Mouse (Mus musculus): ENCODE data around the gene Ccn5. TPM values are rescaled to one million over a fixed set of nuclear protein-coding genes. Genes with fewer than 3 reads are reported as not detected.

Ccn5 gene
- not detected in 2 replicates for total RNA-seq (2014; rRNA removed)
- polyA plus RNA-seq (2015; fragmentation: Nextera tagmentation; extraction: Ambion mirVana): 0.31 and 0.43 TPM in 2 replicates

- WGBS: 79% methylated on average over 4 of the region's 4 CpGs
- no peak for DNase-seq
Measured at GRCm38 (mm10) chr2:163820607-163821006, at the start of gene Ccn5. Gene Ccn5, plus strand, starts transcription at chr2:163820861.

GRCm38 (mm10) chr2:163776661-163777060 lies 44.0 kb upstream of the Ccn5 start:
- Histone ChIP-seq H3K27ac (ENCODE audit: low read depth, low read length) (no peak overlapping the region), H3K9me3 (ENCODE audit: low read length) (no peaks in the 10 kb centered on the region), H3K9ac (no peak overlapping the region), H3K4me2 (ENCODE audit: low read depth) (no peak overlapping the region), H3K36me3 (ENCODE audit: insufficient read depth) (no peaks in the 10 kb centered on the region), H3K27me3 (ENCODE audit: insufficient read depth, low read length) (no peaks in the 10 kb centered on the region), H3K4me3 (ENCODE audit: low read depth, low read length) (no peak overlapping the region), H3K4me1 (ENCODE audit: insufficient read depth) (no peaks in the 10 kb centered on the region)
- 15% methylated on average over 13 of the region's 13 CpGs for WGBS
- no peak for TF ChIP-seq CTCF (IDR thresholded peaks at IDR 0.05; ENCODE audit: low read depth)
- no peak for DNase-seq
- ATAC-seq: no peak

More at GRCm38 (mm10) chr2:163820607-163821006, at the start of gene Ccn5:
- Histone ChIP-seq H3K4me3 (ENCODE audit: low read depth, low read length) (no peak within 1 kb of the TSS), H3K4me1 (ENCODE audit: insufficient read depth) (no peaks in the 10 kb centered on the region), H3K27ac (ENCODE audit: low read depth, low read length) (no peak within 1 kb of the TSS), H3K9ac (no peak within 1 kb of the TSS), H3K9me3 (ENCODE audit: low read length) (no peaks in the 10 kb centered on the region), H3K27me3 (ENCODE audit: insufficient read depth, low read length) (no peaks in the 10 kb centered on the region), H3K4me2 (ENCODE audit: low read depth) (no peak within 1 kb of the TSS), H3K36me3 (ENCODE audit: insufficient read depth) (no peaks in the 10 kb centered on the region)
- no peak for TF ChIP-seq CTCF (IDR thresholded peaks at IDR 0.05; ENCODE audit: low read depth)
- no peak for ATAC-seq

- no peaks in the 10 kb centered on the region for H3K27me3 ChIP-seq (ENCODE audit: insufficient read depth, low read length)
- H3K4me2 ChIP-seq (ENCODE audit: low read depth): no peak overlapping the region
- no peak overlapping the region for H3K9ac ChIP-seq
- H3K9me3 ChIP-seq (ENCODE audit: low read length): no peaks in the 10 kb centered on the region
- WGBS: 4% methylated on average over 2 of the region's 2 CpGs
- ATAC-seq (no peak), DNase-seq (no peak)
- H3K4me1 ChIP-seq (ENCODE audit: insufficient read depth): no peaks in the 10 kb centered on the region
- no peak overlapping the region for H3K4me3 ChIP-seq (ENCODE audit: low read depth, low read length)
- H3K36me3 ChIP-seq (ENCODE audit: insufficient read depth): no peaks in the 10 kb centered on the region
- TF ChIP-seq CTCF (IDR thresholded peaks at IDR 0.05; ENCODE audit: low read depth): no peak
- H3K27ac ChIP-seq (ENCODE audit: low read depth, low read length): no peak overlapping the region
Measured at GRCm38 (mm10) chr2:163777061-163777460, 43.6 kb upstream of the Ccn5 start.

- no peak for TF ChIP-seq CTCF (IDR thresholded peaks at IDR 0.05; ENCODE audit: low read depth)
- 42% methylated on average over 4 of the region's 4 CpGs for WGBS
Measured at GRCm38 (mm10) chr2:163778896-163779295, 41.8 kb upstream of the Ccn5 start.

GRCm38 (mm10) chr2:163783368-163783767 lies 37.3 kb upstream of the Ccn5 start:
- TF ChIP-seq CTCF (IDR thresholded peaks at IDR 0.05; ENCODE audit: low read depth): no peak
- no peaks in the 10 kb centered on the region for H3K9me3 ChIP-seq (ENCODE audit: low read length)
- H3K27ac ChIP-seq (ENCODE audit: low read depth, low read length): no peak overlapping the region
- no peak overlapping the region for H3K9ac ChIP-seq
- 85% methylated on average over 6 of the region's 6 CpGs for WGBS
- no peak overlapping the region for H3K4me3 ChIP-seq (ENCODE audit: low read depth, low read length)
- H3K4me1 ChIP-seq (ENCODE audit: insufficient read depth): no peaks in the 10 kb centered on the region
- DNase-seq (no peak), ATAC-seq (no peak)
- H3K4me2 ChIP-seq (ENCODE audit: low read depth): no peak overlapping the region
- no peaks in the 10 kb centered on the region for H3K36me3 ChIP-seq (ENCODE audit: insufficient read depth)
- H3K27me3 ChIP-seq (ENCODE audit: insufficient read depth, low read length): no peaks in the 10 kb centered on the region

More at GRCm38 (mm10) chr2:163778896-163779295, 41.8 kb upstream of the Ccn5 start:
- Histone ChIP-seq H3K27ac (ENCODE audit: low read depth, low read length) (no peak overlapping the region), H3K27me3 (ENCODE audit: insufficient read depth, low read length) (no peaks in the 10 kb centered on the region), H3K4me2 (ENCODE audit: low read depth) (no peak overlapping the region), H3K9me3 (ENCODE audit: low read length) (no peaks in the 10 kb centered on the region), H3K36me3 (ENCODE audit: insufficient read depth) (no peaks in the 10 kb centered on the region), H3K4me3 (ENCODE audit: low read depth, low read length) (no peak overlapping the region), H3K4me1 (ENCODE audit: insufficient read depth) (no peaks in the 10 kb centered on the region), H3K9ac (no peak overlapping the region)
- DNase-seq (no peak), ATAC-seq (no peak)

- TF ChIP-seq CTCF (IDR thresholded peaks at IDR 0.05; ENCODE audit: low read depth): no peak
- WGBS: 85% methylated on average over 4 of the region's 4 CpGs
- ATAC-seq (no peak), DNase-seq (no peak)
- Histone ChIP-seq H3K27me3 (ENCODE audit: insufficient read depth, low read length) (no peaks in the 10 kb centered on the region), H3K36me3 (ENCODE audit: insufficient read depth) (no peaks in the 10 kb centered on the region), H3K27ac (ENCODE audit: low read depth, low read length) (no peak overlapping the region), H3K4me1 (ENCODE audit: insufficient read depth) (no peaks in the 10 kb centered on the region), H3K9me3 (ENCODE audit: low read length) (no peaks in the 10 kb centered on the region), H3K4me3 (ENCODE audit: low read depth, low read length) (no peak overlapping the region), H3K9ac (no peak overlapping the region), H3K4me2 (ENCODE audit: low read depth) (no peak overlapping the region)
Measured at GRCm38 (mm10) chr2:163783901-163784300, 36.8 kb upstream of the Ccn5 start.

GRCm38 (mm10) chr2:163787086-163787485 lies 33.6 kb upstream of the Ccn5 start:
- no peaks in the 10 kb centered on the region for H3K36me3 ChIP-seq (ENCODE audit: insufficient read depth)
- no peaks in the 10 kb centered on the region for H3K4me1 ChIP-seq (ENCODE audit: insufficient read depth)
- no peaks in the 10 kb centered on the region for H3K27me3 ChIP-seq (ENCODE audit: insufficient read depth, low read length)
- 90% methylated on average over 6 of the region's 6 CpGs for WGBS
- H3K4me3 ChIP-seq (ENCODE audit: low read depth, low read length): no peak overlapping the region
- ATAC-seq (no peak), DNase-seq (no peak)
- TF ChIP-seq CTCF (IDR thresholded peaks at IDR 0.05; ENCODE audit: low read depth): no peak
- H3K9me3 ChIP-seq (ENCODE audit: low read length): no peaks in the 10 kb centered on the region
- no peak overlapping the region for H3K9ac ChIP-seq
- no peak overlapping the region for H3K27ac ChIP-seq (ENCODE audit: low read depth, low read length)
- H3K4me2 ChIP-seq (ENCODE audit: low read depth): no peak overlapping the region

Data from forebrain, postnatal 0 days (tissue).